Mouse (Mus musculus) forebrain, embryonic 11.5 days (tissue): ENCODE results near the gene Sgms1. TPM values are rescaled to one million over a fixed set of nuclear protein-coding genes. Genes with fewer than 3 reads are reported as not detected.
"Not testable (repeated sequence)": the region's sequence is repeated elsewhere in the genome, so short reads cannot be mapped to it uniquely, and the experiment has no call there.

Experiments
- ATAC-seq: fragments of 200-750 bp; cut with Nextera tagmentation; replicated peaks from 2 replicates; pipeline ENCODE4 v1.8.0; 2017; ENCODE audit warnings: moderate TSS enrichment; ENCODE audit not compliant: low FRiP score
- DNase-seq: peaks from one replicate; pipeline ENCODE4 v3.0.0-alpha.2; 2017; ENCODE audit warnings: low spot score
- H3K27ac ChIP-seq: fragments of 300-500 bp; sonication (generic); 2 replicates; pipeline ENCODE4 v1.5.1; 2014; ENCODE audit warnings: low read depth, low read length
- H3K27me3 ChIP-seq: fragments of 300-500 bp; sonication (generic); 2 replicates; pipeline ENCODE4 v1.6.1; 2014; ENCODE audit warnings: mild to moderate bottlenecking, low read length, mixed read lengths; ENCODE audit not compliant: control insufficient read depth, insufficient read depth
- H3K36me3 ChIP-seq: fragments of 300-500 bp; sonication (generic); 2 replicates; pipeline ENCODE4 v1.6.1; 2014; ENCODE audit warnings: mild to moderate bottlenecking, low read length, moderate library complexity, mixed read lengths; ENCODE audit not compliant: control insufficient read depth, insufficient read depth
- H3K4me1 ChIP-seq: fragments of 300-500 bp; sonication (generic); replicated peaks from 2 replicates; pipeline ENCODE4 v1.6.1; 2014; ENCODE audit warnings: low read length, mixed read lengths; ENCODE audit not compliant: control insufficient read depth, insufficient read depth
- H3K4me2 ChIP-seq: fragments of 300-500 bp; sonication (generic); 2 replicates; pipeline ENCODE4 v1.6.1; 2014; ENCODE audit warnings: low read depth, mild to moderate bottlenecking, low read length, moderate library complexity, mixed read lengths; ENCODE audit not compliant: severe bottlenecking
- H3K4me3 ChIP-seq: fragments of 300-500 bp; sonication (generic); 2 replicates; pipeline ENCODE4 v1.5.1; 2014; ENCODE audit warnings: low read depth, low read length
- H3K9ac ChIP-seq: fragments of 300-500 bp; sonication (generic); 2 replicates; pipeline ENCODE4 v1.6.1; 2014; ENCODE audit warnings: low read length
- H3K9me3 ChIP-seq: fragments of 300-500 bp; sonication (generic); 2 replicates; pipeline ENCODE4 v1.6.1; 2016; ENCODE audit warnings: low read length, mixed read lengths; ENCODE audit not compliant: control insufficient read depth
- WGBS: fragments of 180-500 bp; shearing (Covaris S2); extraction: QIAGEN DNeasy Blood & Tissue Kit; methylation state at CpG from one replicate; pipeline ENCODE4 v1.1.7; 2014; 5-methylcytosine and 5-hydroxymethylcytosine counted together
- polyA plus RNA-seq: library from polyadenylated mRNA; unstranded; fragments of >200 nt; fragmentation: Nextera tagmentation; extraction: Ambion mirVana; gene quantifications from 2 replicates; pipeline ENCODE4 v1.2.1, GENCODE M21; 2014

The Sgms1 gene
- polyA plus RNA-seq, 1 experiment from 2014 or later: 17.8 TPM

GRCm38 (mm10) chr19:32098582-32098981 is 290.9 kb downstream of the Sgms1 start:
- no peak overlapping the region for H3K27ac ChIP-seq
- H3K36me3 ChIP-seq: no peaks in the 10 kb centered on the region
- 74% methylated on average over 3 of the region's 3 CpGs for WGBS
- no peak overlapping the region for H3K4me2 ChIP-seq
- H3K27me3 ChIP-seq: no peaks in the 10 kb centered on the region
- no peak for DNase-seq
- no peaks in the 10 kb centered on the region for H3K9me3 ChIP-seq
- H3K9ac ChIP-seq: no peak overlapping the region
- no peak for ATAC-seq
- no peak overlapping the region for H3K4me3 ChIP-seq
- peaks cover 4% of the 10 kb centered on the region; the same call in 1 of the 2 replicates for H3K4me1 ChIP-seq

- H3K9me3 ChIP-seq: no peaks in the 10 kb centered on the region
- DNase-seq (no peak), ATAC-seq (no peak)
- H3K9ac ChIP-seq: no peak overlapping the region
- 89% methylated on average over 4 of the region's 4 CpGs for WGBS
- no peak overlapping the region for H3K27ac ChIP-seq
- H3K27me3 ChIP-seq: no peaks in the 10 kb centered on the region
- H3K4me1 ChIP-seq: no peaks in the 10 kb centered on the region
- no peaks in the 10 kb centered on the region for H3K36me3 ChIP-seq
- H3K4me2 ChIP-seq: no peak overlapping the region
- H3K4me3 ChIP-seq: no peak overlapping the region
Observed at GRCm38 (mm10) chr19:32092358-32092757, 297.2 kb downstream of the Sgms1 start.

- H3K27ac ChIP-seq: no peak overlapping the region
- no peaks in the 10 kb centered on the region for H3K27me3 ChIP-seq
- H3K9me3 ChIP-seq: no peaks in the 10 kb centered on the region
- no peaks in the 10 kb centered on the region for H3K36me3 ChIP-seq
- no peak overlapping the region for H3K9ac ChIP-seq
- no peak overlapping the region for H3K4me3 ChIP-seq
- H3K4me2 ChIP-seq: no peak overlapping the region
- DNase-seq: no peak
- no peak for ATAC-seq
- no peaks in the 10 kb centered on the region for H3K4me1 ChIP-seq
- 89% methylated on average over 4 of the region's 4 CpGs for WGBS
Observed at GRCm38 (mm10) chr19:32090804-32091203, 298.7 kb downstream of the Sgms1 start.

GRCm38 (mm10) chr19:32088570-32088969 is 300.9 kb downstream of the Sgms1 start:
- ATAC-seq (no peak), DNase-seq (no peak)
- no peaks in the 10 kb centered on the region for H3K36me3 ChIP-seq
- H3K27me3 ChIP-seq: no peaks in the 10 kb centered on the region
- no peaks in the 10 kb centered on the region for H3K4me1 ChIP-seq
- no peaks in the 10 kb centered on the region for H3K9me3 ChIP-seq
- no peak overlapping the region for H3K9ac ChIP-seq
- H3K27ac ChIP-seq: no peak overlapping the region
- no peak overlapping the region for H3K4me3 ChIP-seq
- WGBS: 85% methylated on average over 1 of the region's 1 CpGs
- no peak overlapping the region for H3K4me2 ChIP-seq

- no peak overlapping the region for H3K9ac ChIP-seq
- H3K27ac ChIP-seq: no peak overlapping the region
- no peak overlapping the region for H3K4me3 ChIP-seq
- no peak overlapping the region for H3K4me2 ChIP-seq
- no peak for DNase-seq
- no peaks in the 10 kb centered on the region for H3K36me3 ChIP-seq
- 87% methylated on average over 6 of the region's 6 CpGs for WGBS
- no peaks in the 10 kb centered on the region for H3K4me1 ChIP-seq
- ATAC-seq: no peak
- H3K27me3 ChIP-seq: no peaks in the 10 kb centered on the region
- H3K9me3 ChIP-seq: no peaks in the 10 kb centered on the region
Observed at GRCm38 (mm10) chr19:32087736-32088470, 301.6 kb downstream of the Sgms1 start.

- not testable (repeated sequence) for DNase-seq, H3K9ac ChIP-seq, ATAC-seq, H3K36me3 ChIP-seq, H3K4me2 ChIP-seq, H3K4me1 ChIP-seq, H3K4me3 ChIP-seq, H3K27ac ChIP-seq, H3K9me3 ChIP-seq, H3K27me3 ChIP-seq
- WGBS: 89% methylated on average over 1 of the region's 1 CpGs
Observed at GRCm38 (mm10) chr19:32084813-32085212, 304.7 kb downstream of the Sgms1 start.

Other genes starting within 250 kb of the Sgms1 start
- gene Rpl9-ps6, start 76.9 kb upstream of the Sgms1 start, polyA plus RNA-seq: 72.3 and 82.9 TPM in 2 replicates
- 66.0 and 67.1 TPM in 2 replicates for gene Minpp1, start 96.1 kb upstream of the Sgms1 start, polyA plus RNA-seq
- gene Papss2, start 206.1 kb upstream of the Sgms1 start, polyA plus RNA-seq: 1.9 and 2.9 TPM in 2 replicates